Mouse (Mus musculus) intestine, embryonic 14.5 days (tissue): ENCODE results near the gene Apopt1. TPM values are rescaled to one million over a fixed set of nuclear protein-coding genes. Genes with fewer than 3 reads are reported as not detected.

Experiments used
- ATAC-seq: fragments of 200-750 bp; cut with Nextera tagmentation; replicated peaks from 2 replicates; pipeline ENCODE4 v1.8.0; 2017; ENCODE audit warnings: low read depth, moderate number of reproducible peaks, moderate TSS enrichment, moderate library complexity; ENCODE audit not compliant: low FRiP score, low TSS enrichment
- DNase-seq: peaks from one replicate; pipeline ENCODE4 v3.0.0-alpha.2; 2018; ENCODE audit warnings: low spot score
- H3K27ac ChIP-seq: fragments of 300-500 bp; sonication (generic); 2 replicates; pipeline ENCODE4 v1.5.1; 2014; ENCODE audit warnings: low read depth, mild to moderate bottlenecking, control low read depth
- H3K27me3 ChIP-seq: fragments of 300-500 bp; sonication (generic); replicated peaks from 2 replicates; pipeline ENCODE4 v1.6.1; 2014; ENCODE audit warnings: low read length, control low read depth; ENCODE audit not compliant: control insufficient read depth, insufficient read depth
- H3K36me3 ChIP-seq: fragments of 300-500 bp; sonication (generic); 2 replicates; pipeline ENCODE4 v1.6.1; 2014; ENCODE audit warnings: low read length, control low read depth; ENCODE audit not compliant: control insufficient read depth, insufficient read depth
- H3K4me1 ChIP-seq: fragments of 300-500 bp; sonication (generic); replicated peaks from 2 replicates; pipeline ENCODE4 v1.6.1; 2014; ENCODE audit warnings: low read length, control low read depth, mixed read lengths; ENCODE audit not compliant: control insufficient read depth, insufficient read depth
- H3K4me2 ChIP-seq: fragments of 300-500 bp; sonication (generic); 2 replicates; pipeline ENCODE4 v1.6.1; 2014; ENCODE audit warnings: low read length
- H3K4me3 ChIP-seq: fragments of 300-500 bp; sonication (generic); 2 replicates; pipeline ENCODE4 v1.5.1; 2014; ENCODE audit warnings: low read depth, low read length, control low read depth, mixed read lengths
- H3K9ac ChIP-seq: fragments of 300-500 bp; sonication (generic); 2 replicates; pipeline ENCODE4 v1.6.1; 2014; ENCODE audit warnings: mild to moderate bottlenecking, low read length
- H3K9me3 ChIP-seq: fragments of 300-500 bp; sonication (generic); 2 replicates; pipeline ENCODE4 v1.6.1; 2016; ENCODE audit warnings: low read length, control low read depth; ENCODE audit not compliant: control insufficient read depth
- WGBS: fragments of 180-500 bp; shearing (Covaris S2); extraction: QIAGEN DNeasy Blood & Tissue Kit; methylation state at CpG from one replicate; pipeline ENCODE4 v1.1.7; 2014; 5-methylcytosine and 5-hydroxymethylcytosine counted together
- polyA plus RNA-seq: library from polyadenylated mRNA; unstranded; fragments of >200 nt; fragmentation: Nextera tagmentation; extraction: Ambion mirVana; gene quantifications from 2 replicates; pipeline ENCODE4 v1.2.1, GENCODE M21; 2014

Gene Apopt1
- polyA plus RNA-seq, 1 experiment from 2014 or later: 58.2 TPM

DNA sequence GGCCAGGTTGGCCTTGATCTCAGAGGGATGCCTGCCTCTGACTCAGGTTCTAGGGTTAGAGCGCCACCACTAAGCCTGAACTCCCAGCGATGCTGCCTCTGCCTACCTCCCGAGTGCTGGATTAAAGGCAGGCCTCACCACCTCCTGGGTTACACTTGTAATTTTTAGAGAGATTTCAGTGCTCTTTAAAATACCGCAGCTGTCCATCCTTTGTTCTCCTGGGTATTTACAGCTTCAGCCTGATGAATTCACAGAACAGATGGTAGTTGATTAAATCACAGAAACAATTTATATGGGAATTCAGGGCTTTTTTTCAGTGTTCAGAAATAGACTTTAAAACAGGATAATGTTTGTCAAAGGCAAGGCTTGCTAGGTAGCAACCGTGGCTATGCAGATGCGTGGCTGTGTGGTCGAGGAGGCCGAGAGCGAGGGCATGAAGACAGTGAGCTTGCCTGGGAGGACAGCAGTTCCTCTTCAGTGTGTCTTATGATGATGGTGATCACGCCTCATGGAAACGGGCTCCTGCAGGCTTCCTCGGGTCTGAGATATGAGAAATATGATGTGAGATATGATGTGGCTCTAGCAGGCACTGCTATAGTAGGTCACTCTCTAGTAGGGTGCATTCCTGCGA, 78.5 kb downstream of the Apopt1 start:
- no peaks in the 10 kb centered on the region for H3K27me3 ChIP-seq
- no peak overlapping the region for H3K4me2 ChIP-seq
- WGBS: 91% methylated on average over 13 of the region's 13 CpGs
- H3K36me3 ChIP-seq: peaks cover 98% of the 10 kb centered on the region
- H3K27ac ChIP-seq: no peak overlapping the region
- no peak overlapping the region for H3K9ac ChIP-seq
- H3K4me3 ChIP-seq: no peak overlapping the region
- ATAC-seq: no peak
- no peak for DNase-seq
- no peaks in the 10 kb centered on the region for H3K9me3 ChIP-seq
- no peaks in the 10 kb centered on the region for H3K4me1 ChIP-seq

GRCm38 (mm10) chr12:111794102-111794501, 81.0 kb downstream of the Apopt1 start:
- H3K9ac ChIP-seq: no peak overlapping the region
- 0 out of 2 replicates have a peak, but pooled peaks have one; percentile 41 for ATAC-seq
- no peaks in the 10 kb centered on the region for H3K9me3 ChIP-seq
- H3K27ac ChIP-seq: no peak overlapping the region
- H3K4me2 ChIP-seq: no peak overlapping the region
- DNase-seq: no peak
- H3K27me3 ChIP-seq: no peaks in the 10 kb centered on the region
- H3K4me1 ChIP-seq: no peaks in the 10 kb centered on the region
- peaks cover 95% of the 10 kb centered on the region for H3K36me3 ChIP-seq
- H3K4me3 ChIP-seq: no peak overlapping the region
- 72% methylated on average over 20 of the region's 22 CpGs for WGBS

- Histone ChIP-seq H3K27ac (no peak overlapping the region), H3K9ac (no peak overlapping the region), H3K9me3 (no peaks in the 10 kb centered on the region), H3K4me2 (no peak overlapping the region), H3K4me1 (no peaks in the 10 kb centered on the region), H3K36me3 (peaks cover 93% of the 10 kb centered on the region), H3K27me3 (no peaks in the 10 kb centered on the region), H3K4me3 (no peak overlapping the region)
- DNase-seq (no peak), ATAC-seq (no peak)
- 90% methylated on average over 18 of the region's 18 CpGs for WGBS
Observed at GRCm38 (mm10) chr12:111794526-111795179, 81.6 kb downstream of the Apopt1 start.

GRCm38 (mm10) chr12:111795180-111795895, 82.3 kb downstream of the Apopt1 start:
- no peak overlapping the region for H3K4me3 ChIP-seq
- no peak for ATAC-seq
- H3K27ac ChIP-seq: no peak overlapping the region
- H3K4me2 ChIP-seq: no peak overlapping the region
- 89% methylated on average over 28 of the region's 28 CpGs for WGBS
- no peak for DNase-seq
- H3K4me1 ChIP-seq: no peaks in the 10 kb centered on the region
- H3K36me3 ChIP-seq: peaks cover 91% of the 10 kb centered on the region
- H3K9me3 ChIP-seq: no peaks in the 10 kb centered on the region
- no peak overlapping the region for H3K9ac ChIP-seq
- no peaks in the 10 kb centered on the region for H3K27me3 ChIP-seq

DNA sequence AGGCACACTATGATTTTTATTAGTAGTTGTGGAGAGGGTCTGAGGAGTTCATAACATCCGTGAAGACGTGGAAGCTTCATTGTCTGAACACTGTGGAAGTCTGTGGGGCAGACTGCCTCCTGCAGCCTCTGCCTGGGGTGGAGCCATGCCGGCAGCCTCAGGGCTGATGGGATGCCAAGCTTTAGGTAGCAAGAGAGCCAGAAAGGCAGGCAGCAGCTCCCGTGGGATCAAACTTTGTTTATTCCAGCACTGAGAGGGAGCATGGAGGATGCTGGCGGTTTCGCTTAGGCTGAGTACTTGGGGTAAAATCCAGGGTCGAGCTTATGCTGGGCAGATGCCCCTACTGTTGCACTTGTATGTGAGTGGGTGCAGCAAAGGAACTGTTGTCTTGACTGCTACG, 84.2 kb downstream of the Apopt1 start:
- 81% methylated on average over 8 of the region's 8 CpGs for WGBS
- peaks cover 91% of the 10 kb centered on the region for H3K36me3 ChIP-seq

DNA sequence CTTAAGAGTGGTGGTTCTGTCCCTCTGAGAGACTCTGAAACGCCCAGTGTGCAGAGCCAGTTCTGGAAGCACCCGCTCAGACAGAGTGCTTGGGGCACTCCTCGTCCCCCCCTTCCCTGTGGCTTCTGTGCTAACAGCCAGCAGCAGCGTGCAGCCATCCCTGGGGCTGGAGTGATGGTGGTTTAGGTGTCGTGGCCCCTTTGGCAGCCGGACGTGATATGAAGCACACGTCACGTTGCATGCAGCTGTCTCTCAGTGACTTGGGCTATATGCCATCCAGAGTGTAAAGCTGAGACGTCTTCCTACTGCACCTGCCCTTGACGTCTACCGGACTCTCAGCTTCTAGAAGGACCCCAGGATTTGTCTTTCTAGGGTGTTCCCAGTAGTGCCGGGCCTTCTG, 85.4 kb downstream of the Apopt1 start:
- WGBS: 92% methylated on average over 13 of the region's 13 CpGs
- Histone ChIP-seq H3K27me3 (no peaks in the 10 kb centered on the region), H3K4me1 (no peaks in the 10 kb centered on the region), H3K36me3 (peaks cover 91% of the 10 kb centered on the region), H3K4me2 (no peak overlapping the region), H3K27ac (no peak overlapping the region), H3K9me3 (no peaks in the 10 kb centered on the region), H3K9ac (no peak overlapping the region), H3K4me3 (no peak overlapping the region)
- DNase-seq (no peak), ATAC-seq (no peak)

More for the DNA sequence above, 84.2 kb downstream of the Apopt1 start:
- Histone ChIP-seq H3K9ac (no peak overlapping the region), H3K9me3 (no peaks in the 10 kb centered on the region), H3K27me3 (no peaks in the 10 kb centered on the region), H3K4me3 (no peak overlapping the region), H3K4me1 (no peaks in the 10 kb centered on the region), H3K4me2 (no peak overlapping the region), H3K27ac (no peak overlapping the region)
- ATAC-seq (no peak), DNase-seq (no peak)

DNA sequence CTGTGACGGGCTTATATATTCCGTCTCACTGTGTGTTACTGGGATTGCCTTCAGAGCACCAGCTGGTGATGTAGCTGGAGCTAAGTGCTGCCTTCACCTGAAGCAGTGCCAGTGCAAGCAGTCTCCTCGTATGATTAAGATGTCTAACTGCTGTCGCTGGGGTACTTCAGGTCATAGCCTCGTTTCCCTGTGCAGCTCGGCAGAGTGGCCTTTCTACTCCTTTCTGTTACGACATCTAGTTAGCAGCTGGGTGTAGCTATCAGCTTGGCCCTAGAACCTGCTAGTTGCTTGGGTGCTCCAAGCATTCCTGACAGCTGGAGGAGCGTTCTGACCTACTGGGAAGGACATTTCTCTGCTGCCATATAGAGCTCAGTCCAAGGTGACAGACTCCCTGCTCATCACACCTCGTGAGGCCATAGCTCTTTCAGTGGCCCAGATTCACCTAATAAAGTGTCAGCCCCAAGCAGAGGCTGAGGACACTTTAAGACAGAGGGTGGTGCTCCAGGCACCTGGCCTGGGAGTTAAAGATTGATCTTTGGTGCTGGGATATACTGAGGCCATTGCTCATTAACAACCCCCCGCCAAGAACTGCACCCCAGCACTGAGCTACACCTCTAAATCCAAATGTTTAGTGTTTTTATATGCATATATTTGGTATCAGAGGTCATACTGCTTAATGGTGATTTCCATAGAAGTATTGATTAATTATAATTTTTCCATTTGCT, 87.6 kb downstream of the Apopt1 start:
- Histone ChIP-seq H3K9ac (no peak overlapping the region), H3K27ac (no peak overlapping the region), H3K27me3 (no peaks in the 10 kb centered on the region), H3K4me1 (no peaks in the 10 kb centered on the region), H3K36me3 (peaks cover 90% of the 10 kb centered on the region), H3K9me3 (no peaks in the 10 kb centered on the region), H3K4me2 (no peak overlapping the region), H3K4me3 (no peak overlapping the region)
- WGBS: 81% methylated on average over 10 of the region's 10 CpGs
- ATAC-seq (no peak), DNase-seq (no peak)

DNA sequence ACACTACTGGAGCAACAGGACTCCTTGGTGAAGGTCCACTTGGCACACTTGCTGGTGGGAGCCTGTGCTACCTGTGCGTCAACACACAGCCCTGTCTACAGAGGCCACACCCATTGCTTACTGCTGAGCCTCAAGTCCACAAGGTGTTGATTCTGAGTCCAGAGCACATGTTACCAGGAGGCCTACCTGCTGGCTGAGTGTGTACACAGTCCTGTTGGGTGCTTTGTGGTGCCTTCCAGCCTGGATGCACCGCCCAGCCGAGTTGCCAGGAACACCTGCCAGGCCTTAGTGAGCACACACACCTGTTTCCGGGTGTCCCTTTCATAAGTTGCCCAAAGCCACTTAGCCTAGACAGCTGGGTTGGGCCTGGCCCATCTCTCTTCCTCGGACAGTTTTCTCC, 90.5 kb downstream of the Apopt1 start:
- DNase-seq: no peak
- no peaks in the 10 kb centered on the region for H3K4me1 ChIP-seq
- H3K4me3 ChIP-seq: no peak overlapping the region
- no peaks in the 10 kb centered on the region for H3K9me3 ChIP-seq
- H3K9ac ChIP-seq: no peak overlapping the region
- H3K27ac ChIP-seq: no peak overlapping the region
- no peak for ATAC-seq
- 88% methylated on average over 5 of the region's 5 CpGs for WGBS
- H3K36me3 ChIP-seq: peaks cover 93% of the 10 kb centered on the region
- no peaks in the 10 kb centered on the region for H3K27me3 ChIP-seq
- no peak overlapping the region for H3K4me2 ChIP-seq
